Mouse (Mus musculus) E14TG2a.4 (cell line): ENCODE measurements at regions not wholly inside any gene's neighbourhood (a gene's known extent, or its start where the extent isn't known, plus 50 kb on each side); places are given as distances from the start of the nearest gene placed in this dataset.

Experiments
- CTCF ChIP-seq: conservative IDR thresholded peaks from 2 replicates; pipeline ENCODE4 v1.5.1; 2014; ENCODE audit warnings: low read length
- POU5F1 ChIP-seq: IDR thresholded peaks from 2 replicates; pipeline ENCODE4 v1.6.1; 2014; ENCODE audit warnings: low read length, borderline replicate concordance

DNA sequence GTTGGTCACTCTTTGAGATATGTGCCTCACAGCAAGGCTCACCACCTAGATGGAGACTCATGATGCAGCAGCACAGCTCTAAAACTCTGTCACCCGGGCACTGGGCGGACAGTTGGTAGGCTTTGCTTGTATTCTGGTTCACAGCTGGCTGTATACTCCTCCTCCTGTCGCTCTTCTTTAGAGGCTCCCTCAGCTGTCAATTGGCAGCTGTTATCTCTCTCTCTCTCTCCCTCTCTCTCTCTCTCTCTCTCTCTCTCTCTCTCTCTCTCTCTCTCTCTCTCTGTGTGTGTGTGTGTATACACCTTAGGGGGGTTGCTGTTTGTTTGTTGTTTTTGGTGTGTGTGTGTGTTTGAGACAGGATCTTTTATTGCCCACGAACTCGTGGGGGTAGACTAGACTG is 66.3 kb upstream of the Laptm4a start:
- TF ChIP-seq CTCF, result no peak
- no peak for TF ChIP-seq POU5F1
